Mouse (Mus musculus): ENCODE measurements around the gene Hexdc.

Hexdc gene

DNA sequence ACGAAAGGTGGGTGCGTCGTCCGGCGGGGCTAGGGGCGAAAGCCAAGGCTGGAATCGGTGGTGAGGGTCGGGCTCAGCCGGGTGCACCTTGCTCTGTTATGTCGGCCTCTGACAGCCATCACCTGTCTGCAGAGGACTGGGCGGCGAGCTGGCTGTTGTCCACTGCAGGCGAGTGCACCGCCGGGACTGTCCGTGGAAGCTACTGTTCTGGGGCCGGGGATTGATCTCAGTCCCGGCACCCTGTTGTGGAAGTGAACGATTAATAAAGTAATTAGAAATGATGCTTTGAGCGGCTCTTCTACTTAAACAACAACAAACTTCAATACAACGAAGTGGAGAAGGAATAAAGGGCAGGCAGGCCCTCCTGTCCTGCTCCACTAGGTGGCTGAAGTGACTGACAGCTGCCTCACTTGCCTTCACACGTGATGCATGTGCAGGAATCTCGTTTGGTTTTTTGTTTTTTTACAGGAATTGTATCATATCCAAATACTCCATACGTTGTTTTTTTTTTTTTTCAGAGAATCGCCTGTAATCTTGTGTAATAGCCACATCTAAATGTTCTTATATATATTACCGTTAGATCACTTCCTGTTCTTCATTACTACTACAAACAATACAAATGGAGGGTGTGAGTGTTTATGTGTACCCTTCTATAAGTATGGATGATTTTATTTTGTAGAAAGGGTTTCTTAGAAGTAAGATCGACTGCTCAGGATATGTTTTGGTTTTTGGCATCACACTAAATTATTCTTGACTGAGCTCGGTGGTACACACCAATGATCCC is 33.3 kb downstream of the Hexdc start:
- ChIA-PET POLR2A (interaction anchor here (0.6 to 3.4 kb wide), 92 partner anchors 8 to 1295 kb away, joined by 3 to 41 read pairs (median 4); partner anchors contain the start of genes Foxk2 (in 4 of the 4), Cybc1 (in 3 of the 4), Ogfod3 (in 3 of the 4) and Hexdc (in 2 of the 4)), CTCF (interaction anchor here (0.5 to 2.2 kb wide), 49 partner anchors 8 to 608 kb away, joined by 3 to 18 read pairs (median 4); partner anchors contain the start of genes Cybc1 (in 2 of the 4), Foxk2 (in 2 of the 4), Rab40b (in 2 of the 4) and B3gntl1 (in 1 of the 4))

DNA sequence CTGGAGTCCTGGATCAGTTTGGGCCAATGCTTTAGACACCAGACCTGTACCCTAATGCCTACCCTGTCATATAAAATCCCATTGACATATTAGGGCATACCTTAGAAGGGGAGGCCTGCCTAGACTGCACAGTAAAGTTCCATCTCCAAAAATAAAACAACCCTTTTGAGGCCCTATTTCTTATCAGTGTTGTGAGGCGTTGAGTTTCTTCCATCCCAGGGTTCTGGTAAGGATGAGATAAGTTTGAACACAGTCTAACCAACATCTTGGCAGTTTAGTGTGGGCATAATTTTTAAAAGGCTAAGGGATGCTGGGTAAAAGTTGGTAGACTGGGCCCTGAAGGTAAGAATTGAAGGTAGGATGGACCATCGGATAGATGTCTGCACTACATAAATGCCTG is 35.4 kb downstream of the Hexdc start:
- ChIA-PET CTCF (interaction anchor here in 1 of 4 experiments (0.6 kb wide), 1 partner anchor 266 kb away, joined by 4 read pairs; no protein-coding TSS in a partner anchor), POLR2A (interaction anchor here in 1 of 4 experiments (0.6 to 1.5 kb wide), 3 partner anchors 13 to 261 kb away, joined by 3 to 4 read pairs (median 3); no protein-coding TSS in a partner anchor)

DNA sequence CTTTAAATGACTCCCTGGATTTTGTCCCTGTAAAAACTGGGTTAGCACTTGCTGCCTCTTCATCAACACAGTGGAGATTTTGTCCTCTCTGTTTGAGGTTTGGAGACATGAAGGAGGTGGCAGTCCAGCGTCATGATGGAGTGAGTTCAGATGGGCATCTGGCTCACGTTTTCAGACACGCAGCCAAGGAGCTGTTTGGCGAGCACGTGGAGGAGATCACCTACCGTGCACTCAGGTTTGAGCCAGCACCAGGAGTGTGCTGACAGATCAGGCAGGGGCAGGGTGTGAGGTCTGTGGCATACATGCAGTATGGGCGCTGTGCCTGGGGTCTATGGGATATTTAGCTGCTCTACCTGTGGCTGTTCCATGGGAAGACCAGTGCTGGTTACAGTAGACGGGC is 46.0 kb downstream of the Hexdc start:
- POLR2A ChIA-PET: interaction anchor here (1.0 to 4.5 kb wide), 9 partner anchors 9 to 50 kb away, joined by 3 to 25 read pairs (median 5); partner anchors contain the start of genes Narf (in 3 of the 4), Foxk2 (in 2 of the 4) and Cybc1 (in 1 of the 4)
- CTCF ChIA-PET: interaction anchor here in 2 of 4 experiments (0.8 to 2.8 kb wide), 3 partner anchors 13 to 84 kb away, joined by 3 to 10 read pairs (median 5); partner anchors contain the start of gene Narf (in 2 of the 2)

DNA sequence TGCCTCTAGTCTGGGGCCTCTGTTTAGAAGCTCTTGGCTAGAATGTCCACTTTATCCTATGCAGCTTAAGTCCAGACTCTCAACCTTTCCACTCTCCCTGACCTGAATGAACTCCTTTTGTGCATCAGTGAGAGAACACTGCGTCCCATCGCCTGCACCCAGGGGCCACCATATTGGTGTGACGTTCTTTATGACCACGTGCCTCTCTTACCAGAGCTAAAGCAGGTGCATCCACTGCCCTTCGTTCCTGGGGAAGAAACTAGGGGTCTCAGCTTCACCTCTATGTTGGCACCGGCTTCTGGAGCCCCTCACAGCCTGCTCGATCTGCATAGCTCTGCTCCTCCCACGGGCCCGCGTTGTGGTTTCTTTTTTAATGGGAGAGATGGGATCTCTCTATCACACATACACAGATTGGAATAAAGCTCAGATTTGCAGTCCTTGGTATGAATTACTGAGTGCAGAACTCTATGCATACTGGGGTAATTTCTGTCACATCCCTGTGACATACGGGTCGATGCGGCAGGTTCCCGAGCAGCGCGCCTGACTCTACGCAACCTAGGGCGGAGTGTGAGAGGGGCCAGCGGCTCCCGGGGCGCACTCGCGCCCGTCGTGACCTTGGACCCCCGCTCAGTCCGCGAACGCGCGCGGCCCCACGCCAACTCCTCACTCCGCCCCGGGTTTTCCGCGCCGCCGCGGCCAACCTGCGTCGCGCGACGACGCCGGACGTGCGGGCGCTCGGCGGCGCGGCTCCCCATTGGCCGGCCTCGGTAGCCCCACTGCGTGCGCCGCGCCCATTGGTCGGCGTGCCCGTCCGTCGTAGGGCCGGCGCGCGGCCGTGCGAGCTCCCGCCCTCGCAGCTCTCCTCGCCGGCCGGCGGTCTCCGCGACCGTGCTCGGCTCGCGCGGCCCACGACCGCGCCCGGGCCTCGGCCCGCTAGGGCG is 55.2 kb downstream of the Hexdc start, which contains the start of gene Foxk2:
Gene Foxk2, plus strand, starts transcription at position 831 of the 941 bp plus-strand sequence.
- CTCF ChIA-PET: interaction anchor here in 2 of 4 experiments (0.6 to 2.4 kb wide), 5 partner anchors 22 to 836 kb away, joined by 3 to 18 read pairs (median 4); partner anchors contain the start of gene Narf (in 2 of the 2)
- POLR2A ChIA-PET: interaction anchor here (0.6 to 5.5 kb wide), 36 partner anchors 9 to 588 kb away, joined by 3 to 41 read pairs (median 4); partner anchors contain the start of genes Narf (in 4 of the 4), Cybc1 (in 3 of the 4), B3gntl1 (in 2 of the 4) and Hexdc (in 1 of the 4)

DNA sequence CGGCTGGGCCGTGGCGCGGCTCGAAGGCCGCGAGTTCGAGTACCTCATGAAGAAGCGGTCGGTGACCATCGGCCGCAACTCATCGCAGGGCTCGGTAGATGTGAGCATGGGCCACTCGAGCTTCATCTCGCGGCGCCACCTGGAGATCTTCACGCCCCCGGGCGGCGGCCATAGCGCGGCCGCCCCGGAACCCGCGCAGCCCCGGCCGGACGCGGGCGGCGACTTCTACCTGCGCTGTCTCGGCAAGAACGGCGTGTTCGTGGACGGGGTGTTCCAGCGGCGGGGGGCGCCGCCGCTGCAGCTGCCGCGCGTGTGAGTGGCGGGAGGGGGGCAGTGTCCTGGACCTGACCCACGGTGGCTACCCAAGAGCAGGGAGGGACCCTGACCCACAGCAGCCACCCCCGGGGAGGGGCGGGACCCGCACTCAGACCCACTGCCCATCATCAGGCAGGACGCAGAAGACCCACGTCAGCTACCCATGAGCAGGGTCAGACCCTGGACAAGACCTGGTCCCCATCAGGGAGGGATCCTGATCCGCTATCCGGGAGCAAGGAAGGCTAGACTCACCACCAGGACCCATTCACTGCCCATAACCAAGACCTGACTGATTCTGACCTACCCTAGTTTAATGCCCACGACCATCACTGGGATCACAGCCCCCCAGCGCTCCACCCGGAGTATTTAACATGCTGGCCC is 56.1 kb downstream of the Hexdc start:
- ChIA-PET CTCF (interaction anchor here in 2 of 4 experiments (0.7 to 2.4 kb wide), 3 partner anchors 23 to 837 kb away, joined by 3 to 18 read pairs (median 7); partner anchors contain the start of gene Narf (in 2 of the 2)), POLR2A (interaction anchor here (0.9 to 5.5 kb wide), 23 partner anchors 9 to 587 kb away, joined by 3 to 41 read pairs (median 4); partner anchors contain the start of genes Narf (in 4 of the 4), Cybc1 (in 2 of the 4), B3gntl1 (in 1 of the 4) and Rab40b (in 1 of the 4))

DNA sequence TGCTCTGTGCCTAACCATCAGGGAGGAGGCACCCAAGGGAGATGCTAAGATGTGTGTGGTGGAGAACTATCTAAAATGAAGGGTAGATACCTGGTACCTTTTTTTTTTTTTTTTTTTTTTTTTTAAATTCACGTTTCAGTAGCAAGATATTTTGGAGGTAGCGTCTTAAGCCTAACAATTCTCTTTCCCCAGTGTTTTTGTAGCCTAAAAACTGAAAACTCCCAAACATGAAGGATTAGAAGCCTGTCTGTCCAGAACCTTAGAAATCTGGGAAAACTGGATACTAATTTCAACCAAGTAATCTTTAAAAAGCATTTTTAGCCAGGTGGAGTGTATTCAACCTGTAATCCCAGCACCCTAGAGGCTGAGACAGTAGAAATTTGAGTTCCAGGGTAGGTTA is 56.8 kb downstream of the Hexdc start:
- POLR2A ChIA-PET: interaction anchor here in 2 of 4 experiments (1.0 to 1.6 kb wide), 2 partner anchors 12 to 24 kb away, joined by 3 to 7 read pairs; partner anchors contain the start of gene Narf (in 1 of the 2)
- CTCF ChIA-PET: no interaction called here

Data from embryonic stem cell, embryonic (primary cell).